Mouse (Mus musculus): ENCODE results near the gene Tmed4. TPM values are rescaled to one million over a fixed set of nuclear protein-coding genes. Genes with fewer than 3 reads are reported as not detected.
"Not testable (repeated sequence)": the region's sequence is repeated elsewhere in the genome, so short reads cannot be mapped to it uniquely, and the experiment has no call there.

Gene Tmed4
- polyA plus RNA-seq, 1 experiment from 2014 or later: 145 TPM

DNA sequence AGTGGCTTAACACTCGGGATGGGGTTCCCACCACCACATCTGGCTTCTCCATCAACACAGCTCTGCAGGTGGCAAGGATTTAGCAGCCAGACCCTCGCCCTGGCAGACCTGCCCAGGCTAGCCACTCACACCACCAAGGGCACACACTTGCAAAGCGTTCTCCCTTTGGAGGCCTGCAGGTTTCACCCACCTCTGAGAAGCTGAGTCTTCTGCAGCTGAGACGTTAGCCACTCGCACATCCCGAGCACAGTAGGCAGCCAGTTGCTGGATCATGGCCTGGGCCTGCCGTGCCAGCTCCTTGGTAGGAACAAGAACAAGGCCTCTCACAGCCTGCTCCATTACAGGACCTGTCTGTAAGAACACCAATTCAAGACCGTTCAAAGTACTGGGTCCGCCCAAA lies 8.0 kb downstream of the Tmed4 start:
- peaks cover 66% of the 10 kb centered on the region for H3K36me3 ChIP-seq
- H3K9ac ChIP-seq: peak overlapping the region; percentile 91

DNA sequence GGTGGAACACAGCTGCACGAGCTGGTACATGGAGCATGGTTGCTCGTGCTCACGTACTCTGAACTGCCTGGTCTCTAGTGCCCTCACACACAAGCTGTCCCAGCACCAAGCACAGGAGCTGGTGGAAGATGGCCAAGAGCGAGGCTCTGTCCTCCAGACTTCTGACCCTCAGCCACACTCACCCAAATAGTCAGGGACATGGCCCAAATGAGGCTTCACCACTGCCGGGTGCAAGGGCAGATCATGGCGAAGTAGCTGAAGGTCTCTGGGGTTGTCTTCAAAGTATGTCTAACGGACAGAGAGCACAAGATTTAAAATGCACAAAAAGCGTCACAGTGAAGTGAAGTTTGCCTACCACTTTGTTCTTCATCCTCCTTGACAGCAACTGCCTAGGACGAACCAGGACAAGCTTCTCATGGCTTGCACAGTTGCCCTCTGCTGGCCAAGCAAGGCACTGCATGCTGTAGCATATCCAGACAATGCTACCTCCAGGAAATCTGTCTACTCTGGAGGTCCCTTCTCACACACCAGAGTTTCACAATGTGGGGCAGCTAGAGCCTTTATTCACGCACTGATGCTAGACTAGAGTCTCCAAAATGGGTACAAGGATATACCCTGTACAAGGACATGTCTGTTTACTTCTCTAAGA lies 13.1 kb downstream of the Tmed4 start:
- H3K4me3 ChIP-seq: no peak overlapping the region
- peaks cover 7% of the 10 kb centered on the region for H3K4me1 ChIP-seq (replicated peaks)
- H3K9me3 ChIP-seq: no peaks in the 10 kb centered on the region
- no peak overlapping the region for H3K9ac ChIP-seq
- no peak overlapping the region for H3K27ac ChIP-seq
- 0 out of 2 replicates have a peak, but pooled peaks have one; percentile 26 for ATAC-seq (ENCODE audit: low FRiP score)
- 76% methylated on average over 10 of the region's 10 CpGs for WGBS
- H3K4me2 ChIP-seq: no peak overlapping the region
- H3K27me3 ChIP-seq: no peaks in the 10 kb centered on the region
- peaks cover 94% of the 10 kb centered on the region for H3K36me3 ChIP-seq

More for the DNA sequence above, 8.0 kb downstream of the Tmed4 start:
- no peak for ATAC-seq (ENCODE audit: low FRiP score)
- Histone ChIP-seq H3K27me3 (no peaks in the 10 kb centered on the region), H3K4me1 (replicated peaks) (peaks cover 17% of the 10 kb centered on the region), H3K27ac (no peak overlapping the region), H3K4me3 (peak overlapping the region; percentile 92), H3K4me2 (peak overlapping the region; percentile 95), H3K9me3 (no peaks in the 10 kb centered on the region)
- WGBS: 73% methylated on average over 9 of the region's 9 CpGs

DNA sequence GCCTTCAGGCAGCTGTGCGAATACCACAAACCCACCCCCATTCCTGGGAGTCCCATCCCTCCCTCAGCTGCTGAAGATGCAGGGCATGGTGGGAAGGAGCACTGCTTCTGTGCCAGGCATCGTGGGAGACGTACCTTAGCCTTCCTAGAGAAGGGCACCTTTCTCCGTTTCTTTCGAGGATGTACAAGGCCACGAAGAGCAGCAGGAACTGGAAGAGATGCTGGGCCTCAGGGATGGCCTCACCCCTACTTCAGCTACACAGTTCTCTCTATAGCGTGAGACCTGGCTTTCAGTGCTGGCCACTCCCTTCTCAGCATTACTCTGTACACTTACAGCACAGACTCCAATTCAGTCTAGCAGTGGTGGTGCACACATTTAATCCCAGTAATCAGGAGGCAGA lies 15.3 kb downstream of the Tmed4 start:
- WGBS: 94% methylated on average over 7 of the region's 7 CpGs
- no peaks in the 10 kb centered on the region for H3K9me3 ChIP-seq
- ATAC-seq (ENCODE audit: low FRiP score): no peak
- no peaks in the 10 kb centered on the region for H3K4me1 ChIP-seq (replicated peaks)
- no peak overlapping the region for H3K27ac ChIP-seq
- peaks cover 74% of the 10 kb centered on the region for H3K36me3 ChIP-seq
- no peaks in the 10 kb centered on the region for H3K27me3 ChIP-seq
- no peak overlapping the region for H3K4me3 ChIP-seq
- no peak overlapping the region for H3K4me2 ChIP-seq
- no peak overlapping the region for H3K9ac ChIP-seq

DNA sequence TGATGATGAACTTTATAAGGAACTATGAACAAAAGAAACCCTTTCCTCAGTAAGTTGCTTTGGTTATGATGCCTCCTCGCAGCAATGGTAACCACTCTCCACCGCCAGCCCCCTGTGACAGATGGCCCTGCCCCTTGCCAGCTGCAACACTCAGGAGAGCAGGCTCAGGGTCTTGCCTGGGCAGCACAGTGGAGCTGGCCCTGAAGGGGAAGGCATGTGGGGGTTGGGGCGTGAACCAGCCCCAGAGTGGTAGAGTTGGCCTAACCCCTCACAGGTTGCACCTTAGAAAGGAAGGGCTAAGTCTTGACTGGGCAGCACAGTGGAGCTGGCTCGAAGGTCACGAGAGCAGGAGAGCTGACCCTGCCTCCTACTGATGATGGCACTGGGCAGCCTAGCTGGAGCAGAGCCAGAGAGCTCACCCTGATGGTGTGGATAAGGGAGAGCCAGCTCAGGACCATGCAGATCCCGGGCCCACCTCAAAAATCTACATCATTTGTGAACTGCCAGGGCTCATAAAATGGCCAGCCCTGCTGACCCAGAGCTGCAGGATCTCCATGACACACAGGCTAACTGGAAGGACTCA lies 18.1 kb downstream of the Tmed4 start:
- H3K4me3 ChIP-seq: no peak overlapping the region
- WGBS: 73% methylated on average over 6 of the region's 6 CpGs
- ATAC-seq (ENCODE audit: low FRiP score): no peak
- H3K9me3 ChIP-seq: no peaks in the 10 kb centered on the region
- peaks cover 46% of the 10 kb centered on the region for H3K36me3 ChIP-seq
- no peak overlapping the region for H3K9ac ChIP-seq
- H3K27ac ChIP-seq: no peak overlapping the region
- no peaks in the 10 kb centered on the region for H3K4me1 ChIP-seq (replicated peaks)
- no peaks in the 10 kb centered on the region for H3K27me3 ChIP-seq
- no peak overlapping the region for H3K4me2 ChIP-seq

DNA sequence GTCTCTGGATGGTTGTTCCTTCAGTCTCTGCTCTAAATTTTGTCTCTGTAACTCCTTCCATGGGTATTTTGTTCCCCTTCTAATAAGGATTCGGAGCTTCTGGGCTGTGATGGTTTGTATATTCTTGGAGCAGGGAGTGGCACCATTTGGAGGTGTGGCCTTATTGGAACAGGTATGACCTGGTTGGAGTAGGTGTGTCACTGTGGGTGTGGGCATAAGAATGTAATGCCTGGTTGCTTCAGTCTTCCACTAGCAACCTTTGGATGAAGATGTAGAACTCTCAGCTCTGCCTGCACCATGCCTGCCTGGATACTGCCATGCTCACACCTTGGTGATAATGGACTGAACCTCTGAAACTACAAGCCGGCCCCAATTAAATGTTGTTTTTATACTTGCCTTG lies 20.1 kb downstream of the Tmed4 start:
- not testable (repeated sequence) for ATAC-seq (ENCODE audit: low FRiP score); H3K27ac ChIP-seq; H3K4me1 ChIP-seq (replicated peaks); H3K4me3 ChIP-seq; H3K9me3 ChIP-seq; H3K9ac ChIP-seq; H3K4me2 ChIP-seq; H3K27me3 ChIP-seq
- peaks cover 26% of the 10 kb centered on the region for H3K36me3 ChIP-seq
- 89% methylated on average over 2 of the region's 2 CpGs for WGBS

DNA sequence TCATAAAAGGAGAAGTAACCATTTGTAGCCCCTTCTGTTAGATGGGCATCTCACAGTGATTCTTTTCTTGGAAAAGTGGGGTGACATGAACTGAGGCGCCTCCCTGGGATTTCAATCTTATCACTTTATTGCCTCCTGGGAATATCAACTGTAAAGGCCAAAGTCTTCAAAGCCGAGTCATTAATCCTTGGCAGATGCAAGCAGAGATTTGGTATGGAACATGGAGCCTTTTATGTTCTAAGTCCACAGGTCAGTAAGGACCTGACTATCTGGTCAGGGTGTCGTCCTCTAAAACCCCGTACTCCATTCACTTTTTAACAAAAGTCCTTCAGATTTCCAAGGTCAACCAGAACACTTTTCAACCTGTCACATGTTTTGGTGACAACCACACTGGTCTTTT lies 21.8 kb downstream of the Tmed4 start:
- H3K4me3 ChIP-seq: no peak overlapping the region
- no peaks in the 10 kb centered on the region for H3K27me3 ChIP-seq
- H3K27ac ChIP-seq: no peak overlapping the region
- H3K36me3 ChIP-seq: peaks cover 8% of the 10 kb centered on the region
- H3K4me2 ChIP-seq: no peak overlapping the region
- no peak for ATAC-seq (ENCODE audit: low FRiP score)
- no peaks in the 10 kb centered on the region for H3K9me3 ChIP-seq
- no peaks in the 10 kb centered on the region for H3K4me1 ChIP-seq (replicated peaks)
- 94% methylated on average over 4 of the region's 4 CpGs for WGBS
- no peak overlapping the region for H3K9ac ChIP-seq

DNA sequence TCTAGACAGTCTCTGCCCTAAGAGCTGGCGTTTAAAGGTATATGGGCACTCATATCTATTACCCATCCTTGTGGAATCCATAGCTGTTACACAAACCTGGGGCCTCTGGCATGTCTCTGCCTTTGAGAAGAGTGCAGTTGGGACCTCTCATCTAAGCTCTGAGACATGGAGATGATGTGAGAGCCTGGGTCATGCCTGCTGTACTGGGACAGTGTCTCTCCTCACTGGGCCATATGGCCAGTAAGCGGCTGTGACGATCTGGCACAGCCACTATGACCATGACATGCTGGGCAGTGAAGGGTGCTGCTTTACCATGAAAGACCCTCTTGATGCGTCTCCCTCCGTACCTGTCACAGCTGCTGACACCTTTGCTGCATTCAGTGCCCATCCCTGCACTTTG lies 22.4 kb downstream of the Tmed4 start:
- Histone ChIP-seq H3K36me3 (peaks cover 4% of the 10 kb centered on the region), H3K4me2 (no peak overlapping the region), H3K27me3 (no peaks in the 10 kb centered on the region), H3K27ac (no peak overlapping the region), H3K9ac (no peak overlapping the region), H3K4me1 (replicated peaks) (no peaks in the 10 kb centered on the region), H3K9me3 (no peaks in the 10 kb centered on the region), H3K4me3 (no peak overlapping the region)
- WGBS: 92% methylated on average over 5 of the region's 5 CpGs
- no peak for ATAC-seq (ENCODE audit: low FRiP score)

DNA sequence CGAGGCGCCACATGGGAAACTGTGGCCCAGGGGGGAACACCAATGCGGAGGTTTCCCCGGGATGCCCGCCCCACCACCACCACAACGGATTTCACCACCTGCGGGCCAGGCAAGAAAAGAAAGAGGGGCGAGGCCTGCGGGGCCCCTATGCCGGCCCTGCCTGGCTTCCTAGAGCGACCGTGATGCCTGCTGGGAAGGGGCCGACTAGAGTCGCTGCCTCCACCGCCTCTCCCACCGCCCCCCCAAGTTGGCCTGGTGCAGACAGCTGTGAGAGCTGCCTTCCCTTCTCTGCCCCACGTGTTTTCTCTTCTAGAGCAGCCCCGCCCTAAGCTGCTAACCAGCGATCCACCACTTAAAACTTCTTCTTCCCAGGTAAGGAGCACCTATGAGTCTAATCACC lies 30.0 kb downstream of the Tmed4 start:
- ATAC-seq (ENCODE audit: low FRiP score): no peak
- Histone ChIP-seq H3K4me3 (no peak overlapping the region), H3K27ac (no peak overlapping the region), H3K9ac (no peak overlapping the region), H3K4me1 (replicated peaks) (no peaks in the 10 kb centered on the region), H3K27me3 (no peaks in the 10 kb centered on the region), H3K36me3 (no peaks in the 10 kb centered on the region), H3K9me3 (no peaks in the 10 kb centered on the region), H3K4me2 (no peak overlapping the region)
- 48% methylated on average over 19 of the region's 19 CpGs for WGBS

DNA sequence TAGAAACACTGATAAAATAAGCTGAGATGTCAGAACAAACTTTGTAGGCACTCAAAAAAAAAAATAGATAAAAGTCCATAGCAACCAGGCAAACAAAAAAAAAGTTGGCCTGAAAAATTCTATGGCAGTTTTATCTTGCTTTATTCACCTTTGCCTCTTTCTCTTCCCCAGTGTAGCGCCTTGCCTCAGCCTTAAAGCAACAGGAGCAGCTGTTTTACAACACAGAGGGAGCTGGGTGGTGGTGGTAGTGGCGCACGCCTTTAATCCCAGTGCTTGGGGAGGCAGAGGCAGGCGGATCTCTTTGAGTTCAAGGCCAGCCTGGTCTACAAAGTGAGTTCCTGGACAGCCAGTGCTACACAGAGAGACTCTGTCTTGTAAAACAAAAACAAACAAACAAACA lies 41.6 kb downstream of the Tmed4 start:
- Histone ChIP-seq H3K4me1 (replicated peaks) (no peaks in the 10 kb centered on the region), H3K27ac (no peak overlapping the region), H3K27me3 (no peaks in the 10 kb centered on the region), H3K4me2 (no peak overlapping the region), H3K36me3 (no peaks in the 10 kb centered on the region), H3K4me3 (no peak overlapping the region), H3K9ac (no peak overlapping the region), H3K9me3 (0 out of 2 replicates have a peak, but pooled peaks cover 10% of the 10 kb centered on the region)
- no peak for ATAC-seq (ENCODE audit: low FRiP score)
- 83% methylated on average over 4 of the region's 4 CpGs for WGBS

DNA sequence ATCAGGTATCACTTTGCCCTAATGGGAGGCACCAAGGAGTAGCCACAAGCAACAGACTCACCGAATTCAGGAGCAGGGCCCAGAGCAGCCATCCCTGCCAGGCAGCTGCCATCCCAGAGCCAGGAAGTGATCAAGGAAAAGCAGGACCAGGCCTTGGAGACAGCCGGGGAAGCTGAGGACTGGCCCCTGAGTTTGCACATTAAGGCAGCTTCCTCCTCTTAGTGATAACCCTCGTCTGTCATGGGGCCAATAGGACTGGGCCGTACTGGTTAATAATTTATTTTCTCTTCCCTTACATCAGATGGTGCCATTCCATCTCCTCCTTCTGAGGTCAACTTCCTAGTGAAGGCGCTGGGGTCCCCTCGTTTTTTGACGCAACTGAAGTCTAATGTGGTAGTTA lies 44.7 kb downstream of the Tmed4 start, which contains the start of gene Npc1l1:
Npc1l1 (minus strand) TSS at position 132 of the 400 bp plus-strand sequence.
- 84% methylated on average over 7 of the region's 7 CpGs for WGBS
- ATAC-seq (ENCODE audit: low FRiP score): no peak
- Histone ChIP-seq H3K27ac (no peak within 1 kb of the TSS), H3K4me2 (no peak within 1 kb of the TSS), H3K4me1 (replicated peaks) (no peaks in the 10 kb centered on the region), H3K9me3 (0 out of 2 replicates have a peak, but pooled peaks cover 5% of the 10 kb centered on the region), H3K36me3 (no peaks in the 10 kb centered on the region), H3K27me3 (0 out of 2 replicates have a peak, but pooled peaks cover 8% of the 10 kb centered on the region), H3K9ac (no peak within 1 kb of the TSS), H3K4me3 (no peak within 1 kb of the TSS)

DNA sequence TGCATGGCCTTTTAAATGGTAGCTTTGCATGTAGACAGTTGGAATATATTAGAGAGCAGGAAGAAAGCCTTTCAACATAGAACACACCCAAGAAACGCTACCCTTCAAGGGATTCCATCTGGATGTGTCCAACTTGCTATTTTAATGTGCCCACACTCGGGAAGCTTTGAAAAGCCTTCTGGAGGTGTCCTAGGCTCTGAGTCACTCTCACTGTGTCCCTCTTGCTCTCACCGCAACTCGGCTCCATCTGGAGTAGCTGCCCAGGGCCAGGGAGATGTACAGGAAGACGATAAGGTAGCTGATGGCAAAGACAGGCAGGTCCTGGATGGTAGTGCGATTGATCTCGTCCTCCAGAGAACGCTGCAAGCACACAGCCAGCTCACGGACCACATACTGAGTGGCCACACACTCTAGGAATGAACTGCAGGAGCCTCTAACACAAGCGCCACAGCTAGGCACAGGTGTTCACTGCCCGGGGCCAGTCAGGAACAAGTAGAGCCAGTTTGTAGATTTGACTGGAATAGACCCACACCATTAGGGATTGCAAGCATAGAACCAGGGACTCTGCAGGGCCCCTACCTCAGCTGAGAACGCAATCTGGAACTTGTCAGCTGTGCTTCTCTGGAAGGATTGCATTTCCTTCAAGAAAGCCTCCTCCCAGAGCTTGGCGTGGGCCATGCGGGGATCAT lies 50.0 kb downstream of the Tmed4 start:
- no peaks in the 10 kb centered on the region for H3K36me3 ChIP-seq
- no peak for ATAC-seq (ENCODE audit: low FRiP score)
- 81% methylated on average over 14 of the region's 14 CpGs for WGBS
- no peaks in the 10 kb centered on the region for H3K4me1 ChIP-seq (replicated peaks)
- H3K4me2 ChIP-seq: no peak overlapping the region
- H3K27me3 ChIP-seq: 0 out of 2 replicates have a peak, but pooled peaks cover 8% of the 10 kb centered on the region
- no peak overlapping the region for H3K4me3 ChIP-seq
- H3K9ac ChIP-seq: no peak overlapping the region
- H3K9me3 ChIP-seq: no peaks in the 10 kb centered on the region
- H3K27ac ChIP-seq: no peak overlapping the region

DNA sequence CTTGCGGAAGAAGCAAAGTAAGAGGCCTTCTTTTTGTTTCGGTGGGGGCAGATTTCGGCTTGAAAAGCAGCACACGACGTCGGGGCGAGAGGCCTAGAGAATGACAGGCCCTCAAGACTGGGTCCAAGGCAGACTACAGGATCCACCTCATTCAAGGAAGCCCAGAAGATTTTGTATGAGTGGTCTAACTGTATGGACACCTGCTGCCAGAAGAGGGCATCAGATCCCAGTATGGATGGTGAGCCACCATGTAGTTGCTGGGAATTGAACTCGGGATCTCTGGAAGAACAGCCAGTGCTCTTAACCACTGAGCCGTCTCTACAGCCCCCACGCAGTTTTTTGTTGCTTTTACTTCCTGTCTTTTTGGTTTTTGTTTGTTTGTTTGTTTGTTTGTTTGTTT lies 52.5 kb downstream of the Tmed4 start:
- Histone ChIP-seq H3K4me1 (replicated peaks) (no peaks in the 10 kb centered on the region), H3K36me3 (no peaks in the 10 kb centered on the region), H3K9ac (no peak overlapping the region), H3K27me3 (0 out of 2 replicates have a peak, but pooled peaks cover 11% of the 10 kb centered on the region), H3K9me3 (no peaks in the 10 kb centered on the region), H3K4me3 (no peak overlapping the region), H3K4me2 (no peak overlapping the region), H3K27ac (no peak overlapping the region)
- WGBS: 93% methylated on average over 10 of the region's 10 CpGs
- no peak for ATAC-seq (ENCODE audit: low FRiP score)

Measured in hindbrain, embryonic 13.5 days (tissue).